In the genomic region with DNA sequence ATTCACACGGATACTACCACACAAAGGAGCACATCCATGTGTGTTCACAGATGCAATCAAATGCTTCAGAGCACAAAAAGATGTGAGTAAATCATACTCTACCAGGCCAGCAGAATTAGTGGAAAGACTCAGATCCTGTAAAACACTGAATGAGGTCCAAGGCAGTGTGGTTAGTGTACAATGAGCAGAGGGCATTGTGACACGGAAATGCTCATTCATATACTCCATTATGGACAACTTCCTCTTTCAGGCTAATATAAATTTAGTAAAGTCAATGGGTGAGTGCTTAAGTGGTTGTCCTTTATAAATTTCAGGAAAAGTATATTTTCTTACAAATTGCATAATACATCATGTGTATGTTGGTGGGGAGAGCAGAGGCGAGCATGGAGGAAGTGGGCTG, we compare ENCODE assay signal across 38 mouse cellular contexts. TPM values are rescaled to one million over a fixed set of nuclear protein-coding genes. Genes with fewer than 3 reads are reported as not detected.
A peak's percentile ranks its signal among the peaks of the same experiment; 100 is the strongest.
DNase-seq lines count a peak whose midpoint lies in the region; ATAC-seq and TF ChIP-seq lines count a peak whose summit lies in the region.
"Had no signal": no experiment of that assay in that cellular context is flagged by ENCODE, and none has a peak within 500 bp of the region (broad histone marks: within the 10 kb centered on the region; RNA-seq: fewer than 3 reads in every experiment).

No protein-coding gene starts in this region.

- intact Hi-C loops in heart, adult 2 months (cut with DNase I), result no loop called here
- intact Hi-C loops in heart, postnatal 25 days (cut with DNase I), result no loop called here

- no peak for ATAC-seq in heart, postnatal 0 days (ENCODE audit: insufficient read depth, low read depth)
- peak; percentile 59; the same call in 1 of the 2 replicates for ATAC-seq in megakaryocyte, adult 5-6 weeks (ENCODE audit: poor library complexity, severe bottlenecking)
- no peak for ATAC-seq in intestine, postnatal 0 days
- ATAC-seq: CD4-positive, CD25-positive, alpha-beta regulatory T cell, adult 4 months; forebrain, postnatal 0 days had no signal

- H3K4me1 ChIP-seq in heart, adult 2 months (ENCODE audit: control insufficient read depth, insufficient read depth, low read length), result no peaks in the 10 kb centered on the region
- 0 out of 2 replicates have a peak, but pooled peaks cover 6% of the 10 kb centered on the region for H3K4me1 ChIP-seq in heart, postnatal 0 days (ENCODE audit: control insufficient read depth, insufficient read depth)
- no peaks in the 10 kb centered on the region for H3K4me1 ChIP-seq in intestine, postnatal 0 days (replicated peaks; ENCODE audit: control insufficient read depth, insufficient read depth, low read length)
- H3K4me1 ChIP-seq: forebrain, embryonic 12.5 days; hindbrain, embryonic 13.5 days; liver, embryonic 15.5 days; midbrain, embryonic 12.5 days; neural tube, embryonic 13.5 days had no signal

- TF ChIP-seq POLR2A in heart, adult 2 months (IDR thresholded peaks at IDR 0.05; ENCODE audit: insufficient read depth, low read depth, low read length), result no peak

- 0 out of 2 replicates have a peak, but pooled peaks cover 2% of the 10 kb centered on the region for H3K79me2 ChIP-seq in heart, adult 2 months (replicated peaks; ENCODE audit: control insufficient read depth, insufficient read depth, low read length)

- TF ChIP-seq CTCF in heart, adult 2 months (IDR thresholded peaks at IDR 0.05), result no peak
- TF ChIP-seq CTCF in heart, postnatal 0 days (IDR thresholded peaks at IDR 0.05; ENCODE audit: low read depth), result no peak
- TF ChIP-seq CTCF in intestine, postnatal 0 days (IDR thresholded peaks at IDR 0.05; ENCODE audit: low read depth), result no peak

- H3K4me2 ChIP-seq in heart, postnatal 0 days (ENCODE audit: low read depth, low read length), result peak overlapping the region; percentile 57
- H3K4me2 ChIP-seq in intestine, postnatal 0 days (replicated peaks; ENCODE audit: low read depth), result no peak overlapping the region
- H3K4me2 ChIP-seq: embryonic facial prominence, embryonic 13.5 days; forebrain, embryonic 12.5 days; hindbrain, embryonic 13.5 days; limb, embryonic 12.5 days; liver, embryonic 15.5 days; lung, embryonic 14.5 days; midbrain, embryonic 12.5 days; neural tube, embryonic 13.5 days had no signal

- no peak overlapping the region for H3K9ac ChIP-seq in heart, adult 2 months (ENCODE audit: low read depth, low read length)
- no peak overlapping the region for H3K9ac ChIP-seq in heart, postnatal 0 days (replicated peaks; ENCODE audit: low read depth, low read length)
- H3K9ac ChIP-seq in intestine, postnatal 0 days (ENCODE audit: low read depth, low read length), result no peak overlapping the region
- H3K9ac ChIP-seq: embryonic facial prominence, embryonic 13.5 days; forebrain, embryonic 12.5 days; forebrain, postnatal 0 days; heart, embryonic 12.5 days; hindbrain, embryonic 13.5 days; limb, embryonic 12.5 days; liver, embryonic 15.5 days; lung, embryonic 14.5 days; midbrain, embryonic 12.5 days; neural tube, embryonic 13.5 days had no signal

- no peak for TF ChIP-seq EP300 in heart, adult 2 months (IDR thresholded peaks at IDR 0.05; ENCODE audit: insufficient read depth, low read depth, low read length)
- TF ChIP-seq EP300 in heart, postnatal 0 days (IDR thresholded peaks at IDR 0.05; ENCODE audit: low read depth), result no peak

- WGBS in heart, adult 2 months, result 63% methylated on average over 3 of the region's 3 CpGs
- WGBS in heart, postnatal 0 days, result 81% methylated on average over 3 of the region's 3 CpGs
- 71% methylated on average over 3 of the region's 3 CpGs for WGBS in intestine, postnatal 0 days

- H3K9me3 ChIP-seq in heart, postnatal 0 days (replicated peaks; ENCODE audit: control insufficient read depth, low read length), result no peaks in the 10 kb centered on the region
- H3K9me3 ChIP-seq in intestine, postnatal 0 days (ENCODE audit: control insufficient read depth), result no peaks in the 10 kb centered on the region
- H3K9me3 ChIP-seq: embryonic facial prominence, embryonic 13.5 days; forebrain, embryonic 12.5 days; heart, embryonic 12.5 days; hindbrain, embryonic 13.5 days; limb, embryonic 12.5 days; liver, embryonic 15.5 days; megakaryocyte, embryonic 14.5 days; midbrain, embryonic 12.5 days; neural tube, embryonic 13.5 days had no signal

- H3K27ac ChIP-seq in heart, adult 2 months, result peak overlapping the region; percentile 92
- peak overlapping the region; percentile 98; the same call in 1 of the 2 replicates for H3K27ac ChIP-seq in heart, postnatal 0 days (ENCODE audit: low read depth)
- H3K27ac ChIP-seq in intestine, postnatal 0 days (ENCODE audit: low read depth, low read length), result no peak overlapping the region
- H3K27ac ChIP-seq: embryonic facial prominence, embryonic 13.5 days; forebrain, embryonic 12.5 days; hindbrain, embryonic 13.5 days; layer of hippocampus, adult 2 months; left cerebral cortex, adult 2 months; limb, embryonic 12.5 days; liver, embryonic 15.5 days; midbrain, embryonic 12.5 days; neural tube, embryonic 13.5 days had no signal

- peak overlapping the region; percentile 56; the same call in 1 of the 2 replicates for H3K4me3 ChIP-seq in heart, adult 2 months
- peak overlapping the region; percentile 47; the same call in 1 of the 2 replicates for H3K4me3 ChIP-seq in heart, postnatal 0 days (ENCODE audit: low read depth, low read length)
- no peak overlapping the region for H3K4me3 ChIP-seq in intestine, postnatal 0 days (ENCODE audit: low read depth, low read length)
- H3K4me3 ChIP-seq: embryonic facial prominence, embryonic 13.5 days; erythroblast, embryonic 14.5 days; forebrain, embryonic 12.5 days; heart, embryonic 12.5 days; hindbrain, embryonic 13.5 days; layer of hippocampus, adult 2 months; left cerebral cortex, adult 2 months; limb, embryonic 12.5 days; liver, embryonic 15.5 days; megakaryocyte, embryonic 14.5 days; midbrain, embryonic 12.5 days; neural tube, embryonic 13.5 days had no signal

- no peak for DNase-seq in heart, adult 2 months
- DNase-seq in heart, postnatal 25 days (ENCODE audit: low spot score), result no peak
- no peak for DNase-seq in heart, postnatal 0 days (ENCODE audit: low spot score)
- no peak for DNase-seq in heart, adult 8-10 months (ENCODE audit: low spot score)
- no peak for DNase-seq in frontal cortex, adult 2 months (ENCODE audit: extremely low spot score in 1 of 2, low spot score in 1 of 2)
- DNase-seq: adrenal gland, postnatal 14 days; cerebellum, adult 11-12 months; cerebellum, adult 9-11 months; forebrain, postnatal 0 days; gastrocnemius, postnatal 36 days; kidney, adult 11 months; kidney, postnatal 36 days; lung, embryonic 14.5 days; lung, postnatal 14 days; right cerebral cortex, postnatal 4 days; thymus, adult 2 months; thymus, postnatal 36 days had no signal

- H3K36me3 ChIP-seq in heart, adult 2 months (ENCODE audit: control insufficient read depth, insufficient read depth, low read length), result peaks cover 10% of the 10 kb centered on the region
- H3K36me3 ChIP-seq in heart, postnatal 0 days (replicated peaks; ENCODE audit: control insufficient read depth, insufficient read depth, low read length), result no peaks in the 10 kb centered on the region
- H3K36me3 ChIP-seq in intestine, postnatal 0 days (ENCODE audit: control insufficient read depth, insufficient read depth), result peaks cover 3% of the 10 kb centered on the region; the same call in 1 of the 2 replicates
- H3K36me3 ChIP-seq: forebrain, embryonic 12.5 days; hindbrain, embryonic 13.5 days; limb, embryonic 12.5 days; midbrain, embryonic 12.5 days; neural tube, embryonic 13.5 days had no signal

- H3K27me3 ChIP-seq in heart, adult 2 months (ENCODE audit: control insufficient read depth, insufficient read depth, low read length), result no peaks in the 10 kb centered on the region
- no peaks in the 10 kb centered on the region for H3K27me3 ChIP-seq in heart, postnatal 0 days (ENCODE audit: control insufficient read depth, insufficient read depth, low read length)
- H3K27me3 ChIP-seq in intestine, postnatal 0 days (replicated peaks; ENCODE audit: control insufficient read depth, insufficient read depth, low read length), result no peaks in the 10 kb centered on the region
- H3K27me3 ChIP-seq: embryonic facial prominence, embryonic 13.5 days; forebrain, embryonic 12.5 days; heart, embryonic 12.5 days; hindbrain, embryonic 13.5 days; liver, embryonic 15.5 days; megakaryocyte, embryonic 14.5 days; midbrain, embryonic 12.5 days; neural tube, embryonic 13.5 days had no signal

RNA-seq across cellular contexts. Expression of a gene that starts 1.9 kb away (rescaled TPM):
- under 1 TPM; 0.16 to 0.61 TPM for total RNA-seq in heart, adult 2 months (2021)
- 0.12 and 0.70 TPM in 2 replicates for polyA plus RNA-seq in heart, adult 2 months (2012; rRNA removed)
- under 1 TPM; 0.44 to 0.45 TPM for total RNA-seq in heart, postnatal 25 days (2021)
- 0.15 and 0.88 TPM in 2 replicates for total RNA-seq in heart, postnatal 0 days (2014; rRNA removed; ENCODE audit: low replicate concordance)
- 1.1 and 1.2 TPM in 2 replicates for polyA plus RNA-seq in heart, postnatal 0 days (2015; fragmentation: Nextera tagmentation; extraction: Ambion mirVana)
- total RNA-seq in heart, adult 8-10 months (2022), result under 1 TPM; 0.19 to 0.60 (median 0.49) TPM
- not detected in 2 replicates for total RNA-seq in megakaryocyte, adult 5-6 weeks (2015)
- 0.18 TPM in 1 of 2 replicates, not detected in the other for total RNA-seq in megakaryocyte, adult 5-6 weeks (2017)
- polyA plus RNA-seq in intestine, postnatal 0 days (2015; fragmentation: Nextera tagmentation; extraction: Ambion mirVana), result 0.14 and 0.18 TPM in 2 replicates
- not detected in 2 replicates for polyA plus RNA-seq in frontal cortex, adult 2 months (2012; rRNA removed)
- total RNA-seq: adrenal gland, postnatal 14 days; layer of hippocampus, adult 2 months; layer of hippocampus, postnatal 14 days; left cerebral cortex, adult 2 months; left cerebral cortex, postnatal 25 days; liver, adult 2 months; midbrain, postnatal 0 days had no signal
- polyA plus RNA-seq: erythroblast, embryonic 14.5 days; forebrain, postnatal 0 days; kidney, embryonic 16.5 days; liver, adult 2 months; midbrain, embryonic 12.5 days; spleen, adult 2 months; thymus, adult 2 months had no signal
